Mouse (Mus musculus) Patski (cell line): ENCODE measurements at regions not wholly inside any gene's neighbourhood (a gene's known extent, or its start where the extent isn't known, plus 50 kb on each side); places are given as distances from the start of the nearest gene placed in this dataset.

Experiments used
- ATAC-seq: fragments of 100-300 bp; one replicate; pipeline ENCODE4 v1.8.0; 2021
- CTCF ChIA-PET: fragments of 350-600 bp; sonication (Branson Sonifier 250); formaldehyde crosslinking; loops from one replicate; lab custom pipeline; 2022; ENCODE audit warnings: inconsistent platforms; lab: Charles Lee
- POLR2A ChIA-PET: fragments of 350-600 bp; sonication (Branson Sonifier 250); formaldehyde crosslinking; loops from one replicate; lab custom pipeline; 2022; ENCODE audit warnings: antibody characterized with exemption, inconsistent platforms; lab: Charles Lee
- DNase-seq: peaks from one replicate; pipeline ENCODE4 v3.0.0-alpha.2; 2011; ENCODE audit warnings: low read depth, low spot score
- H3K27me3 ChIP-seq: fragments of 371-371 bp; one replicate; pipeline ENCODE4 v1.5.1; 2021
- CTCF ChIP-seq: fragments of 100-300 bp; IDR thresholded peaks from one replicate; pipeline ENCODE4 v1.5.1; 2021
- in situ Hi-C: fragments of 300-500 bp; cut with MboI; formaldehyde crosslinking; loops from 3 replicates; pipeline ENCODE4 v1.11.1; 2018; ENCODE audit warnings: low pct_unique_long_range_greater_than_20kb, mixed read lengths

- no peak for TF ChIP-seq CTCF
These were observed 187.4 kb downstream of the Gpd2 start for GRCm38 (mm10) chr2:57424879-57425278.

GRCm38 (mm10) chr2:57425439-57425838 lies 188.0 kb downstream of the Gpd2 start:
- POLR2A ChIA-PET = no interaction called here
- DNase-seq (no peak), ATAC-seq (no peak)
- CTCF ChIA-PET = no interaction called here
- TF ChIP-seq CTCF = no peak
- in situ Hi-C loops = no loop called here
- H3K27me3 ChIP-seq = no peaks in the 10 kb centered on the region

More at GRCm38 (mm10) chr2:57424879-57425278, 187.4 kb downstream of the Gpd2 start:
- H3K27me3 ChIP-seq = no peaks in the 10 kb centered on the region
- no peak for ATAC-seq
- POLR2A ChIA-PET = no interaction called here
- DNase-seq = no peak
- CTCF ChIA-PET = no interaction called here
- in situ Hi-C loops = no loop called here

GRCm38 (mm10) chr2:57450996-57451770 lies 213.7 kb downstream of the Gpd2 start:
- no peak for TF ChIP-seq CTCF
- in situ Hi-C loops = no loop called here
- DNase-seq = no peak
- ChIA-PET CTCF (no interaction called here), POLR2A (no interaction called here)
- H3K27me3 ChIP-seq = no peaks in the 10 kb centered on the region
- ATAC-seq = no peak

GRCm38 (mm10) chr2:57453896-57454679 lies 216.7 kb downstream of the Gpd2 start:
- DNase-seq = no peak
- H3K27me3 ChIP-seq = peaks cover 3% of the 10 kb centered on the region
- ChIA-PET POLR2A (no interaction called here), CTCF (no interaction called here)
- peak; percentile 35 for ATAC-seq
- TF ChIP-seq CTCF = no peak
- in situ Hi-C loops = no loop called here

- DNase-seq = no peak
- ChIA-PET CTCF (no interaction called here), POLR2A (no interaction called here)
- in situ Hi-C loops = no loop called here
- no peak for TF ChIP-seq CTCF
- peaks cover 8% of the 10 kb centered on the region for H3K27me3 ChIP-seq
- ATAC-seq = no peak
These were observed 222.5 kb downstream of the Gpd2 start for GRCm38 (mm10) chr2:57459901-57460300.

GRCm38 (mm10) chr2:57473873-57474272 lies 236.4 kb downstream of the Gpd2 start:
- ChIA-PET CTCF (no interaction called here), POLR2A (no interaction called here)
- TF ChIP-seq CTCF = no peak
- in situ Hi-C loops = no loop called here
- DNase-seq = no peak
- ATAC-seq = no peak
- H3K27me3 ChIP-seq = peaks cover 5% of the 10 kb centered on the region

GRCm38 (mm10) chr2:57492116-57492515 lies 254.7 kb downstream of the Gpd2 start:
- ATAC-seq = no peak
- no peak for TF ChIP-seq CTCF
- ChIA-PET CTCF (no interaction called here), POLR2A (no interaction called here)
- no peaks in the 10 kb centered on the region for H3K27me3 ChIP-seq
- in situ Hi-C loops = no loop called here
- no peak for DNase-seq

GRCm38 (mm10) chr2:57492914-57493621 lies 255.6 kb downstream of the Gpd2 start:
- DNase-seq (no peak), ATAC-seq (no peak)
- in situ Hi-C loops = no loop called here
- POLR2A ChIA-PET = no interaction called here
- no peak for TF ChIP-seq CTCF
- H3K27me3 ChIP-seq = no peaks in the 10 kb centered on the region
- CTCF ChIA-PET = no interaction called here

GRCm38 (mm10) chr2:57496315-57496954 lies 259.0 kb downstream of the Gpd2 start:
- ChIA-PET CTCF (no interaction called here), POLR2A (no interaction called here)
- no peaks in the 10 kb centered on the region for H3K27me3 ChIP-seq
- TF ChIP-seq CTCF = no peak
- DNase-seq (no peak), ATAC-seq (no peak)
- in situ Hi-C loops = no loop called here

- DNase-seq (no peak), ATAC-seq (no peak)
- POLR2A ChIA-PET = no interaction called here
- CTCF ChIA-PET = no interaction called here
- TF ChIP-seq CTCF = no peak
- peaks cover 9% of the 10 kb centered on the region for H3K27me3 ChIP-seq
- in situ Hi-C loops = no loop called here
These were observed 260.5 kb downstream of the Gpd2 start for GRCm38 (mm10) chr2:57497933-57498332.
